Mouse (Mus musculus) gastrocnemius, postnatal 36 days (tissue): ENCODE measurements around the gene Mrpl55. TPM values are rescaled to one million over a fixed set of nuclear protein-coding genes. Genes with fewer than 3 reads are reported as not detected.

Experiments
- DNase-seq, 2 experiments: peaks; one replicate each; pipeline ENCODE4 v3.0.0; 2022
- intact Hi-C: fragments of 180-260 bp; cut with DNase I; formaldehyde crosslinking; loops from one replicate; pipeline ENCODE4 v1.15.1; 2025
- long read RNA-seq, 2 experiments: library from polyadenylated mRNA; stranded (forward); transcript quantifications; one replicate each; pipeline ENCODE4 v2.0.0; 2021
- total RNA-seq, 2 experiments: library from RNA; stranded (reverse); gene quantifications; 2 replicates each; pipeline ENCODE4 v1.2.3; 2021

Mrpl55 gene
- total RNA-seq = 10 to 100 TPM; 47.5 to 49.6 TPM
- long read RNA-seq, experiment 1, transcript Mrpl55-205 (4 exons, 718 nt) = minor isoform, 16 of 161 reads
- long read RNA-seq, experiment 1, transcript Mrpl55-203 (4 exons, 792 nt) = minor isoform, 28 of 161 reads
- long read RNA-seq, experiment 1, transcript Mrpl55-204 (4 exons, 757 nt) = minor isoform, 8 of 161 reads
- long read RNA-seq, experiment 1, transcript Mrpl55-201 (4 exons, 940 nt) = major isoform, 73 of 161 reads
- long read RNA-seq, experiment 1, partial matches to known transcripts = 2 of 161 reads
- long read RNA-seq, experiment 1, other reads (novel, unspliced or antisense) = 30 of 161 reads
- long read RNA-seq, experiment 2, transcript Mrpl55-204 (4 exons, 757 nt) = minor isoform, 13 of 197 reads
- long read RNA-seq, experiment 2, transcript Mrpl55-203 (4 exons, 792 nt) = minor isoform, 38 of 197 reads
- long read RNA-seq, experiment 2, transcript Mrpl55-201 (4 exons, 940 nt) = major isoform, 91 of 197 reads
- long read RNA-seq, experiment 2, transcript Mrpl55-205 (4 exons, 718 nt) = minor isoform, 18 of 197 reads
- long read RNA-seq, experiment 2, partial matches to known transcripts = 4 of 197 reads
- long read RNA-seq, experiment 2, other reads (novel, unspliced or antisense) = 33 of 197 reads

- intact Hi-C loops = no loop called here
- DNase-seq = peak; percentile 88 to 90
These were observed at the start of gene Mrpl55 for GRCm38 (mm10) chr11:59202081-59202995. TSS of gene Mrpl55 (plus strand) at chr11:59202486.

GRCm38 (mm10) chr11:59154220-59154619, 48.1 kb upstream of the Mrpl55 start:
- DNase-seq = no peak
- intact Hi-C loops = loop anchor here (5.0 kb wide), 1 partner anchor 33 kb away; no protein-coding TSS in a partner anchor

- no peak for DNase-seq
- intact Hi-C loops = no loop called here
These were observed 46.4 kb upstream of the Mrpl55 start for GRCm38 (mm10) chr11:59155900-59156299.

GRCm38 (mm10) chr11:59159099-59159498, 43.2 kb upstream of the Mrpl55 start:
- no peak for DNase-seq
- intact Hi-C loops = no loop called here

- DNase-seq = no peak
- intact Hi-C loops = no loop called here
These were observed 42.7 kb upstream of the Mrpl55 start for GRCm38 (mm10) chr11:59159558-59159957.

GRCm38 (mm10) chr11:59161398-59161797, 40.9 kb upstream of the Mrpl55 start:
- intact Hi-C loops = no loop called here
- DNase-seq = peak in 1 of 2 experiments; percentile 31

- peak in 1 of 2 experiments; percentile 35 for DNase-seq
- intact Hi-C loops = no loop called here
These were observed 39.6 kb upstream of the Mrpl55 start for GRCm38 (mm10) chr11:59162443-59163254.

GRCm38 (mm10) chr11:59163255-59164236, 38.7 kb upstream of the Mrpl55 start, which contains the start of gene Iba57:
TSS of gene Iba57 (minus strand) at chr11:59163739.
- peak; percentile 96 to 97 for DNase-seq
- intact Hi-C loops = no loop called here

- no peak for DNase-seq
- intact Hi-C loops = no loop called here
These were observed 37.9 kb upstream of the Mrpl55 start for GRCm38 (mm10) chr11:59164384-59164783.

- intact Hi-C loops = no loop called here
- DNase-seq = no peak
These were observed 36.6 kb upstream of the Mrpl55 start for GRCm38 (mm10) chr11:59165616-59166241.

- no peak for DNase-seq
- intact Hi-C loops = no loop called here
These were observed 32.5 kb upstream of the Mrpl55 start for GRCm38 (mm10) chr11:59169807-59170206.

- DNase-seq = no peak
- intact Hi-C loops = no loop called here
These were observed 31.7 kb upstream of the Mrpl55 start for GRCm38 (mm10) chr11:59170549-59170948.

- intact Hi-C loops = no loop called here
These were observed 28.0 kb upstream of the Mrpl55 start for GRCm38 (mm10) chr11:59174189-59174838.

GRCm38 (mm10) chr11:59176475-59176874, 25.8 kb upstream of the Mrpl55 start:
- DNase-seq = no peak
- intact Hi-C loops = no loop called here

More at GRCm38 (mm10) chr11:59174189-59174838, 28.0 kb upstream of the Mrpl55 start:
- no peak for DNase-seq

GRCm38 (mm10) chr11:59176921-59177320, 25.4 kb upstream of the Mrpl55 start:
- intact Hi-C loops = no loop called here
- no peak for DNase-seq

GRCm38 (mm10) chr11:59182864-59183331, 19.4 kb upstream of the Mrpl55 start, which contains the start of gene Gjc2:
TSS of gene Gjc2 (minus strand) at chr11:59183213.
- DNase-seq = peak; percentile 58 to 68
- intact Hi-C loops = no loop called here

- DNase-seq = peak; percentile 54 to 65
These were observed 18.5 kb upstream of the Mrpl55 start for GRCm38 (mm10) chr11:59183821-59184220.

More at GRCm38 (mm10) chr11:59183821-59184220, 18.5 kb upstream of the Mrpl55 start:
- intact Hi-C loops = no loop called here
